Mouse (Mus musculus): ENCODE data around the gene Plekhg1. TPM values are rescaled to one million over a fixed set of nuclear protein-coding genes. Genes with fewer than 3 reads are reported as not detected.

Gene Plekhg1
- 12.3 and 12.6 TPM in 2 replicates for polyA plus RNA-seq (2014; fragmentation: Nextera tagmentation; extraction: Ambion mirVana)

GRCm38 (mm10) chr10:3740148-3740503, at the start of gene Plekhg1:
Gene Plekhg1 (plus strand): TSS chr10:3740364.
- ATAC-seq (ENCODE audit: low FRiP score) (peak; percentile 92), DNase-seq (ENCODE audit: low spot score) (peak; percentile 83)
- Histone ChIP-seq H3K27ac (ENCODE audit: low read depth, low read length) (peak within 1 kb of the TSS; percentile 70), H3K27me3 (ENCODE audit: control insufficient read depth, insufficient read depth, low read length) (no peaks in the 10 kb centered on the region), H3K9me3 (ENCODE audit: control insufficient read depth, low read length) (no peaks in the 10 kb centered on the region), H3K4me1 (replicated peaks; ENCODE audit: control insufficient read depth, insufficient read depth, low read length) (no peaks in the 10 kb centered on the region), H3K9ac (ENCODE audit: low read depth, low read length) (peak within 1 kb of the TSS; percentile 68), H3K36me3 (ENCODE audit: control insufficient read depth, insufficient read depth, low read length) (no peaks in the 10 kb centered on the region), H3K4me2 (replicated peaks; ENCODE audit: low read depth, low read length) (peak within 1 kb of the TSS; percentile 97), H3K4me3 (ENCODE audit: low read depth, low read length) (peak within 1 kb of the TSS; percentile 61)
- 0% methylated on average over 14 of the region's 29 CpGs for WGBS

- 86% methylated on average over 1 of the region's 1 CpGs for WGBS
- no peak overlapping the region for H3K4me3 ChIP-seq (ENCODE audit: low read depth, low read length)
- DNase-seq (ENCODE audit: low spot score) (no peak), ATAC-seq (ENCODE audit: low FRiP score) (no peak)
- no peak overlapping the region for H3K9ac ChIP-seq (ENCODE audit: low read depth, low read length)
- no peaks in the 10 kb centered on the region for H3K27me3 ChIP-seq (ENCODE audit: control insufficient read depth, insufficient read depth, low read length)
- H3K9me3 ChIP-seq (ENCODE audit: control insufficient read depth, low read length) = no peaks in the 10 kb centered on the region
- no peaks in the 10 kb centered on the region for H3K4me1 ChIP-seq (replicated peaks; ENCODE audit: control insufficient read depth, insufficient read depth, low read length)
- no peak overlapping the region for H3K4me2 ChIP-seq (replicated peaks; ENCODE audit: low read depth, low read length)
- no peak overlapping the region for H3K27ac ChIP-seq (ENCODE audit: low read depth, low read length)
- H3K36me3 ChIP-seq (ENCODE audit: control insufficient read depth, insufficient read depth, low read length) = no peaks in the 10 kb centered on the region
Measured at GRCm38 (mm10) chr10:3692791-3693190, 47.4 kb upstream of the Plekhg1 start.

- WGBS = 66% methylated on average over 6 of the region's 6 CpGs
- no peak overlapping the region for H3K4me2 ChIP-seq (replicated peaks; ENCODE audit: low read depth, low read length)
- no peak for DNase-seq (ENCODE audit: low spot score)
- H3K36me3 ChIP-seq (ENCODE audit: control insufficient read depth, insufficient read depth, low read length) = no peaks in the 10 kb centered on the region
- ATAC-seq (ENCODE audit: low FRiP score) = peak; percentile 27; the same call in 1 of the 2 replicates
- H3K9ac ChIP-seq (ENCODE audit: low read depth, low read length) = no peak overlapping the region
- no peak overlapping the region for H3K4me3 ChIP-seq (ENCODE audit: low read depth, low read length)
- no peaks in the 10 kb centered on the region for H3K4me1 ChIP-seq (replicated peaks; ENCODE audit: control insufficient read depth, insufficient read depth, low read length)
- H3K27ac ChIP-seq (ENCODE audit: low read depth, low read length) = no peak overlapping the region
- no peaks in the 10 kb centered on the region for H3K9me3 ChIP-seq (ENCODE audit: control insufficient read depth, low read length)
- no peaks in the 10 kb centered on the region for H3K27me3 ChIP-seq (ENCODE audit: control insufficient read depth, insufficient read depth, low read length)
Measured at GRCm38 (mm10) chr10:3693699-3694280, 46.4 kb upstream of the Plekhg1 start.

- 84% methylated on average over 5 of the region's 5 CpGs for WGBS
- Histone ChIP-seq H3K4me1 (replicated peaks; ENCODE audit: control insufficient read depth, insufficient read depth, low read length) (no peaks in the 10 kb centered on the region), H3K27ac (ENCODE audit: low read depth, low read length) (no peak overlapping the region), H3K9me3 (ENCODE audit: control insufficient read depth, low read length) (no peaks in the 10 kb centered on the region), H3K36me3 (ENCODE audit: control insufficient read depth, insufficient read depth, low read length) (no peaks in the 10 kb centered on the region), H3K4me3 (ENCODE audit: low read depth, low read length) (no peak overlapping the region), H3K27me3 (ENCODE audit: control insufficient read depth, insufficient read depth, low read length) (no peaks in the 10 kb centered on the region), H3K4me2 (replicated peaks; ENCODE audit: low read depth, low read length) (no peak overlapping the region), H3K9ac (ENCODE audit: low read depth, low read length) (no peak overlapping the region)
- DNase-seq (ENCODE audit: low spot score) (no peak), ATAC-seq (ENCODE audit: low FRiP score) (no peak)
Measured at GRCm38 (mm10) chr10:3695332-3695905, 44.7 kb upstream of the Plekhg1 start.

GRCm38 (mm10) chr10:3696727-3697348, 43.3 kb upstream of the Plekhg1 start:
- Histone ChIP-seq H3K4me3 (ENCODE audit: low read depth, low read length) (no peak overlapping the region), H3K9ac (ENCODE audit: low read depth, low read length) (no peak overlapping the region), H3K36me3 (ENCODE audit: control insufficient read depth, insufficient read depth, low read length) (no peaks in the 10 kb centered on the region), H3K4me1 (replicated peaks; ENCODE audit: control insufficient read depth, insufficient read depth, low read length) (no peaks in the 10 kb centered on the region), H3K27ac (ENCODE audit: low read depth, low read length) (no peak overlapping the region), H3K4me2 (replicated peaks; ENCODE audit: low read depth, low read length) (no peak overlapping the region), H3K9me3 (ENCODE audit: control insufficient read depth, low read length) (no peaks in the 10 kb centered on the region), H3K27me3 (ENCODE audit: control insufficient read depth, insufficient read depth, low read length) (no peaks in the 10 kb centered on the region)
- 74% methylated on average over 8 of the region's 8 CpGs for WGBS
- DNase-seq (ENCODE audit: low spot score) (no peak), ATAC-seq (ENCODE audit: low FRiP score) (no peak)

GRCm38 (mm10) chr10:3697500-3697899, 42.7 kb upstream of the Plekhg1 start:
- Histone ChIP-seq H3K36me3 (ENCODE audit: control insufficient read depth, insufficient read depth, low read length) (no peaks in the 10 kb centered on the region), H3K9me3 (ENCODE audit: control insufficient read depth, low read length) (no peaks in the 10 kb centered on the region), H3K4me1 (replicated peaks; ENCODE audit: control insufficient read depth, insufficient read depth, low read length) (no peaks in the 10 kb centered on the region), H3K9ac (ENCODE audit: low read depth, low read length) (no peak overlapping the region), H3K4me2 (replicated peaks; ENCODE audit: low read depth, low read length) (no peak overlapping the region), H3K4me3 (ENCODE audit: low read depth, low read length) (no peak overlapping the region), H3K27ac (ENCODE audit: low read depth, low read length) (no peak overlapping the region), H3K27me3 (ENCODE audit: control insufficient read depth, insufficient read depth, low read length) (no peaks in the 10 kb centered on the region)
- ATAC-seq (ENCODE audit: low FRiP score) (no peak), DNase-seq (ENCODE audit: low spot score) (no peak)
- WGBS = 86% methylated on average over 5 of the region's 5 CpGs

GRCm38 (mm10) chr10:3700225-3701073, 39.7 kb upstream of the Plekhg1 start:
- Histone ChIP-seq H3K4me2 (replicated peaks; ENCODE audit: low read depth, low read length) (no peak overlapping the region), H3K27ac (ENCODE audit: low read depth, low read length) (no peak overlapping the region), H3K9ac (ENCODE audit: low read depth, low read length) (no peak overlapping the region), H3K27me3 (ENCODE audit: control insufficient read depth, insufficient read depth, low read length) (no peaks in the 10 kb centered on the region), H3K4me3 (ENCODE audit: low read depth, low read length) (no peak overlapping the region), H3K4me1 (replicated peaks; ENCODE audit: control insufficient read depth, insufficient read depth, low read length) (no peaks in the 10 kb centered on the region), H3K36me3 (ENCODE audit: control insufficient read depth, insufficient read depth, low read length) (no peaks in the 10 kb centered on the region), H3K9me3 (ENCODE audit: control insufficient read depth, low read length) (no peaks in the 10 kb centered on the region)
- 82% methylated on average over 12 of the region's 12 CpGs for WGBS
- DNase-seq (ENCODE audit: low spot score) (no peak), ATAC-seq (ENCODE audit: low FRiP score) (no peak)

GRCm38 (mm10) chr10:3701832-3702231, 38.3 kb upstream of the Plekhg1 start:
- ATAC-seq (ENCODE audit: low FRiP score) (no peak), DNase-seq (ENCODE audit: low spot score) (no peak)
- H3K4me2 ChIP-seq (replicated peaks; ENCODE audit: low read depth, low read length) = no peak overlapping the region
- H3K9ac ChIP-seq (ENCODE audit: low read depth, low read length) = no peak overlapping the region
- H3K4me1 ChIP-seq (replicated peaks; ENCODE audit: control insufficient read depth, insufficient read depth, low read length) = no peaks in the 10 kb centered on the region
- no peak overlapping the region for H3K27ac ChIP-seq (ENCODE audit: low read depth, low read length)
- H3K9me3 ChIP-seq (ENCODE audit: control insufficient read depth, low read length) = no peaks in the 10 kb centered on the region
- no peaks in the 10 kb centered on the region for H3K27me3 ChIP-seq (ENCODE audit: control insufficient read depth, insufficient read depth, low read length)
- H3K4me3 ChIP-seq (ENCODE audit: low read depth, low read length) = no peak overlapping the region
- no peaks in the 10 kb centered on the region for H3K36me3 ChIP-seq (ENCODE audit: control insufficient read depth, insufficient read depth, low read length)
- WGBS = 89% methylated on average over 4 of the region's 4 CpGs
